Mouse (Mus musculus) cerebellum, postnatal 4 days (tissue): ENCODE data around the gene Ankrd55.

ENCODE experiments used
- DNase-seq, 2 experiments: peaks; one replicate each; pipeline ENCODE4 v3.0.0; 2022; ENCODE audit warnings: low spot score in 2 of 2, mixed read lengths in 1 of 2

Ankrd55 gene

GRCm38 (mm10) chr13:112381476-112381875 is 93.2 kb downstream of the Ankrd55 start:
- DNase-seq, result no peak

- DNase-seq, result no peak
These were observed 94.2 kb downstream of the Ankrd55 start for GRCm38 (mm10) chr13:112382457-112382856.

- no peak for DNase-seq
These were observed 94.7 kb downstream of the Ankrd55 start for GRCm38 (mm10) chr13:112382956-112383355.

- no peak for DNase-seq
These were observed 95.8 kb downstream of the Ankrd55 start for GRCm38 (mm10) chr13:112383941-112384659.

GRCm38 (mm10) chr13:112385040-112385439 is 96.8 kb downstream of the Ankrd55 start:
- DNase-seq, result no peak

GRCm38 (mm10) chr13:112386494-112387075 is 98.3 kb downstream of the Ankrd55 start:
- no peak for DNase-seq

GRCm38 (mm10) chr13:112387279-112387678 is 99.0 kb downstream of the Ankrd55 start:
- no peak for DNase-seq

GRCm38 (mm10) chr13:112388176-112388575 is 99.9 kb downstream of the Ankrd55 start:
- DNase-seq, result no peak

GRCm38 (mm10) chr13:112390206-112390605 is 102.0 kb downstream of the Ankrd55 start:
- DNase-seq, result no peak

- DNase-seq, result no peak
These were observed 103.1 kb downstream of the Ankrd55 start for GRCm38 (mm10) chr13:112391354-112391753.

GRCm38 (mm10) chr13:112393356-112393755 is 105.1 kb downstream of the Ankrd55 start:
- no peak for DNase-seq

GRCm38 (mm10) chr13:112394271-112394670 is 106.0 kb downstream of the Ankrd55 start:
- DNase-seq, result no peak

GRCm38 (mm10) chr13:112404723-112405122 is 116.5 kb downstream of the Ankrd55 start:
- DNase-seq, result no peak

GRCm38 (mm10) chr13:112405184-112405583 is 116.9 kb downstream of the Ankrd55 start:
- no peak for DNase-seq

- no peak for DNase-seq
These were observed 118.4 kb downstream of the Ankrd55 start for GRCm38 (mm10) chr13:112406618-112407017.

GRCm38 (mm10) chr13:112407181-112407700 is 119.0 kb downstream of the Ankrd55 start:
- DNase-seq, result no peak

GRCm38 (mm10) chr13:112407776-112408490 is 119.7 kb downstream of the Ankrd55 start:
- no peak for DNase-seq

GRCm38 (mm10) chr13:112408701-112409100 is 120.5 kb downstream of the Ankrd55 start:
- no peak for DNase-seq

- DNase-seq, result no peak
These were observed 121.1 kb downstream of the Ankrd55 start for GRCm38 (mm10) chr13:112409331-112409730.

- DNase-seq, result no peak
These were observed 121.6 kb downstream of the Ankrd55 start for GRCm38 (mm10) chr13:112409851-112410250.

GRCm38 (mm10) chr13:112410461-112410860 is 122.2 kb downstream of the Ankrd55 start:
- no peak for DNase-seq

GRCm38 (mm10) chr13:112411216-112411822 is 123.1 kb downstream of the Ankrd55 start:
- DNase-seq, result no peak
